Mouse (Mus musculus) testis, adult 2 months (tissue): ENCODE results near the gene Agbl3.

Experiments
- CTCF ChIP-seq: fragments of 200-500 bp; IDR thresholded peaks from 2 replicates; pipeline ENCODE4 v1.5.1; 2012; ENCODE audit warnings: low read depth, mild to moderate bottlenecking, inconsistent platforms, low read length, moderate library complexity; ENCODE audit not compliant: control insufficient read depth, insufficient read depth, insufficient replicate concordance
- POLR2A ChIP-seq: fragments of 200-500 bp; IDR thresholded peaks from 2 replicates; pipeline ENCODE4 v1.6.1; 2012; ENCODE audit warnings: low read depth, mild to moderate bottlenecking, inconsistent platforms, low read length, moderate library complexity; ENCODE audit not compliant: control insufficient read depth

DNA sequence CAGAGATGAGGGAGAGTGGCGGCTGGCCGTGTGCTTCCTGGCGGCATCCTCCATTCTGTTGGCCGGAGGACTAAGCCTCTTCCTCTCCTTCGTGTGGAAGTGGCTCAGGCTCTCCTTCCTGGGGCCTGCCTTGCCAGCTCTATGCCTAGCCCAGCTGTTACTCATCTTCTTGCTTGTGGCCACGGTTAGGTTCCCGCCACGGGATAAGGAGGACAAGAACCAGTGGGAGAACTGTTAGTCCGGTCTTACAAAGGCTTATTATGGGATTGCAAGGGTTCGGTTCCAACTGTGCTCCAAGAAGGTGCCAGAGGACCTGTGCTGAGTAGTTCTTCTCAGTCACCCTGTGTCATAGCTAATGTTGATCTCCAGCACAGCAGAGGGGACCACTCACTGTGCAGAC lies 92.6 kb downstream of the Agbl3 start:
- TF ChIP-seq CTCF (no peak), POLR2A (no peak)
